Mouse (Mus musculus) liver, postnatal 0 days (tissue): ENCODE measurements around the gene Dlx3. TPM values are rescaled to one million over a fixed set of nuclear protein-coding genes. Genes with fewer than 3 reads are reported as not detected.

Source experiments
- ATAC-seq: fragments of 200-750 bp; cut with Nextera tagmentation; 2 replicates; pipeline ENCODE4 v1.8.0; 2017; ENCODE audit warnings: mild to moderate bottlenecking, moderate library complexity
- DNase-seq: peaks from one replicate; pipeline ENCODE4 v3.0.0-alpha.2; 2016
- H3K27ac ChIP-seq: fragments of 300-500 bp; sonication (generic); 2 replicates; pipeline ENCODE4 v1.5.1; 2014; ENCODE audit warnings: antibody characterized with exemption, moderate library complexity, mild to moderate bottlenecking, low read depth
- H3K27me3 ChIP-seq: fragments of 300-500 bp; sonication (generic); 2 replicates; pipeline ENCODE4 v1.6.1; 2014; ENCODE audit warnings: low read length, control low read depth, mixed read lengths; ENCODE audit not compliant: insufficient read depth
- H3K36me3 ChIP-seq: fragments of 300-500 bp; sonication (generic); replicated peaks from 2 replicates; pipeline ENCODE4 v1.6.1; 2014; ENCODE audit warnings: mild to moderate bottlenecking, control low read depth, low read length, moderate library complexity, mixed read lengths; ENCODE audit not compliant: insufficient read depth
- H3K4me1 ChIP-seq: fragments of 300-500 bp; sonication (generic); 2 replicates; pipeline ENCODE4 v1.6.1; 2014; ENCODE audit warnings: antibody characterized with exemption, mild to moderate bottlenecking, control low read depth; ENCODE audit not compliant: insufficient read depth
- H3K4me2 ChIP-seq: fragments of 300-500 bp; sonication (generic); 2 replicates; pipeline ENCODE4 v1.6.1; 2014; ENCODE audit warnings: low read depth, mild to moderate bottlenecking, low read length, moderate library complexity, mixed read lengths
- H3K4me3 ChIP-seq: fragments of 300-500 bp; sonication (generic); 2 replicates; pipeline ENCODE4 v1.5.1; 2014; ENCODE audit warnings: low read depth, low read length
- H3K9ac ChIP-seq: fragments of 300-500 bp; sonication (generic); replicated peaks from 2 replicates; pipeline ENCODE4 v1.6.1; 2014; ENCODE audit warnings: mild to moderate bottlenecking, moderate library complexity
- H3K9me3 ChIP-seq: fragments of 300-500 bp; sonication (generic); 2 replicates; pipeline ENCODE4 v1.6.1; 2016; ENCODE audit warnings: mild to moderate bottlenecking, control low read depth, low read length, mixed read lengths
- CTCF ChIP-seq: sonication (generic); IDR thresholded peaks from 2 replicates; pipeline ENCODE4 v1.5.1; 2016; ENCODE audit warnings: antibody characterized with exemption, low read depth
- EP300 ChIP-seq: IDR thresholded peaks from 2 replicates; pipeline ENCODE4 v1.6.1; 2016; ENCODE audit warnings: antibody characterized with exemption, low read depth, mild to moderate bottlenecking
- WGBS: fragments of 180-500 bp; shearing (Covaris S2); extraction: QIAGEN DNeasy Blood & Tissue Kit; methylation state at CpG from one replicate; pipeline ENCODE4 v1.1.7; 2014; ENCODE audit not compliant: insufficient replicate concordance; 5-methylcytosine and 5-hydroxymethylcytosine counted together
- polyA plus RNA-seq: library from polyadenylated mRNA; unstranded; fragments of >200 nt; fragmentation: Nextera tagmentation; extraction: Ambion mirVana; gene quantifications from 2 replicates; pipeline ENCODE4 v1.2.1, GENCODE M21; 2015

Dlx3 gene
- polyA plus RNA-seq, 1 experiment from 2014 or later, result not detected

GRCm38 (mm10) chr11:95157356-95157755 is 37.4 kb downstream of the Dlx3 start:
- no peaks in the 10 kb centered on the region for H3K9me3 ChIP-seq
- 0 out of 2 replicates have a peak, but pooled peaks cover 3% of the 10 kb centered on the region for H3K27me3 ChIP-seq
- no peak for TF ChIP-seq EP300
- no peak for TF ChIP-seq CTCF
- no peak for DNase-seq
- no peaks in the 10 kb centered on the region for H3K36me3 ChIP-seq
- no peak overlapping the region for H3K4me3 ChIP-seq
- no peaks in the 10 kb centered on the region for H3K4me1 ChIP-seq
- no peak overlapping the region for H3K27ac ChIP-seq
- H3K4me2 ChIP-seq, result no peak overlapping the region
- ATAC-seq, result no peak
- no peak overlapping the region for H3K9ac ChIP-seq
- WGBS, result 55% methylated on average over 5 of the region's 5 CpGs

- no peak overlapping the region for H3K4me3 ChIP-seq
- H3K9me3 ChIP-seq, result no peaks in the 10 kb centered on the region
- WGBS, result 47% methylated on average over 5 of the region's 5 CpGs
- DNase-seq (no peak), ATAC-seq (no peak)
- no peak for TF ChIP-seq CTCF
- TF ChIP-seq EP300, result no peak
- H3K4me1 ChIP-seq, result no peaks in the 10 kb centered on the region
- H3K36me3 ChIP-seq, result no peaks in the 10 kb centered on the region
- H3K27ac ChIP-seq, result no peak overlapping the region
- H3K27me3 ChIP-seq, result no peaks in the 10 kb centered on the region; the same call in 1 of the 2 replicates
- no peak overlapping the region for H3K4me2 ChIP-seq
- H3K9ac ChIP-seq, result no peak overlapping the region
These were observed 38.0 kb downstream of the Dlx3 start for GRCm38 (mm10) chr11:95157872-95158271.

- ATAC-seq, result no peak
These were observed 39.9 kb downstream of the Dlx3 start for GRCm38 (mm10) chr11:95159763-95160371.

GRCm38 (mm10) chr11:95160693-95161092 is 40.8 kb downstream of the Dlx3 start:
- no peak overlapping the region for H3K4me2 ChIP-seq
- H3K9ac ChIP-seq, result no peak overlapping the region
- 51% methylated on average over 7 of the region's 7 CpGs for whole genome bisulfite sequencing
- no peak overlapping the region for H3K4me3 ChIP-seq
- no peaks in the 10 kb centered on the region for H3K36me3 ChIP-seq
- peak; percentile 33 for DNase-seq
- H3K9me3 ChIP-seq, result no peaks in the 10 kb centered on the region
- H3K4me1 ChIP-seq, result peaks cover 2% of the 10 kb centered on the region; the same call in 1 of the 2 replicates
- peak; percentile 52 for TF ChIP-seq CTCF
- no peak for TF ChIP-seq EP300
- no peak overlapping the region for H3K27ac ChIP-seq
- peaks cover 3% of the 10 kb centered on the region; the same call in 1 of the 2 replicates for H3K27me3 ChIP-seq
- ATAC-seq, result no peak

More at GRCm38 (mm10) chr11:95159763-95160371, 39.9 kb downstream of the Dlx3 start:
- peaks cover 3% of the 10 kb centered on the region; the same call in 1 of the 2 replicates for H3K27me3 ChIP-seq
- H3K36me3 ChIP-seq, result no peaks in the 10 kb centered on the region
- no peak overlapping the region for H3K4me3 ChIP-seq
- H3K4me1 ChIP-seq, result no peaks in the 10 kb centered on the region
- H3K27ac ChIP-seq, result no peak overlapping the region
- H3K9ac ChIP-seq, result no peak overlapping the region
- WGBS, result 73% methylated on average over 8 of the region's 8 CpGs
- no peak overlapping the region for H3K4me2 ChIP-seq
- no peaks in the 10 kb centered on the region for H3K9me3 ChIP-seq
- DNase-seq, result no peak
- TF ChIP-seq EP300 (no peak), CTCF (no peak)

GRCm38 (mm10) chr11:95161708-95162107 is 41.8 kb downstream of the Dlx3 start:
- DNase-seq (no peak), ATAC-seq (no peak)
- Histone ChIP-seq H3K4me2 (no peak overlapping the region), H3K4me3 (no peak overlapping the region), H3K4me1 (peaks cover 3% of the 10 kb centered on the region; the same call in 1 of the 2 replicates), H3K9ac (no peak overlapping the region), H3K36me3 (no peaks in the 10 kb centered on the region), H3K9me3 (no peaks in the 10 kb centered on the region), H3K27me3 (peaks cover 3% of the 10 kb centered on the region; the same call in 1 of the 2 replicates), H3K27ac (no peak overlapping the region)
- no peak for TF ChIP-seq EP300
- no peak for TF ChIP-seq CTCF
- 58% methylated on average over 4 of the region's 4 CpGs for WGBS

- Histone ChIP-seq H3K9me3 (no peaks in the 10 kb centered on the region), H3K27ac (no peak overlapping the region), H3K36me3 (no peaks in the 10 kb centered on the region), H3K4me1 (peaks cover 3% of the 10 kb centered on the region; the same call in 1 of the 2 replicates), H3K27me3 (peaks cover 3% of the 10 kb centered on the region; the same call in 1 of the 2 replicates), H3K4me2 (no peak overlapping the region), H3K4me3 (no peak overlapping the region), H3K9ac (no peak overlapping the region)
- ATAC-seq (no peak), DNase-seq (no peak)
- WGBS, result 56% methylated on average over 5 of the region's 5 CpGs
- TF ChIP-seq EP300 (no peak), CTCF (no peak)
These were observed 45.9 kb downstream of the Dlx3 start for GRCm38 (mm10) chr11:95165857-95166256.

Other genes with a start within 250 kb of the Dlx3 start
- 29.8 and 37.8 TPM in 2 replicates for gene Col1a1, start 183.9 kb upstream of the Dlx3 start, polyA plus RNA-seq
- gene Hils1, start 152.5 kb upstream of the Dlx3 start, polyA plus RNA-seq, result not detected in 2 replicates
- gene Sgca, start 143.8 kb upstream of the Dlx3 start, polyA plus RNA-seq, result 0.13 and 0.96 TPM in 2 replicates
- gene Ppp1r9b, start 129.1 kb upstream of the Dlx3 start, polyA plus RNA-seq, result 5.7 and 6.1 TPM in 2 replicates
- gene Samd14, start 110.2 kb upstream of the Dlx3 start, polyA plus RNA-seq, result 14.5 and 16.1 TPM in 2 replicates
- 16.2 and 17.3 TPM in 2 replicates for gene Pdk2, start 78.8 kb upstream of the Dlx3 start, polyA plus RNA-seq
- gene Itga3, start 43.3 kb upstream of the Dlx3 start, polyA plus RNA-seq, result 0.97 and 1.0 TPM in 2 replicates
- 0.08 and 0.17 TPM in 2 replicates for gene Dlx4, start 26.1 kb downstream of the Dlx3 start, polyA plus RNA-seq
- not detected in 2 replicates for gene Tac4, start 141.4 kb downstream of the Dlx3 start, polyA plus RNA-seq
- gene Kat7, start 190.1 kb downstream of the Dlx3 start, polyA plus RNA-seq, result 16.8 and 19.4 TPM in 2 replicates
- 60.1 and 61.8 TPM in 2 replicates for gene Fam117a, start 216.9 kb downstream of the Dlx3 start, polyA plus RNA-seq